Mouse (Mus musculus): Measurements from ENCODE around the gene Wdr77. TPM values are rescaled to one million over a fixed set of nuclear protein-coding genes. Genes with fewer than 3 reads are reported as not detected.

Gene Wdr77
- 56.9 and 63.5 TPM in 2 replicates for polyA plus RNA-seq (2015; fragmentation: Nextera tagmentation; extraction: Ambion mirVana)

DNA sequence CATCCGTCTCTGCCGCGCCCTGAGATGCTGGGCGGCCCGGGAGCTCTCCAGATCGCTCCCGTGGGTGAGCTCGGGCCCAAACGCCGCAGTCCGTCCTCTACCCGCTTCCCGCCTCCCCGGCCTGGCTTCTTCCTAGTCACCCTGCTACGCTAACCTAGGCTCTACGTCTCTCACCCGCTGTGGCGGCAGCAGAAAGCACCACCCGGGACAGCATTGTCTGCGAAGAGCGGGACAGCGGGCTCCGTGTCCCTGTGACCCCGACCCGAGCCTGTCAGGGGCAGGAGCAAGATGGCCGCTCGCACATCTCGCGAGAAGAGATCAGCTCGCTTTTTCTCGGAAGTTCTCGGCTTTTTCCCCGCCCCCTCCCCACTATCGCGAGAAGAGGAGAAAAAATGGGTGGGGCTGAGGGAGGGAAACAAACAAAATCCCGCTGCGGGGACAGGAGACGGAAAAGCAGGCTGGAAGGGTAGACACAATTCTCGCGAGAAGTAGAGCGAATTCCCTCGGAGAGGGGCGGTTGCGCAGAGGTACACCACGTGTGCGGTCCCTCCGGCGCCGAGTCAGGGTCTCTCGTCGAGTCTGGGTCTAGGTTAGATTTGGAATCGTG is at the start of gene Wdr77:
Gene Wdr77, plus strand, starts transcription at position 396 of the 607 bp plus-strand sequence.

DNA sequence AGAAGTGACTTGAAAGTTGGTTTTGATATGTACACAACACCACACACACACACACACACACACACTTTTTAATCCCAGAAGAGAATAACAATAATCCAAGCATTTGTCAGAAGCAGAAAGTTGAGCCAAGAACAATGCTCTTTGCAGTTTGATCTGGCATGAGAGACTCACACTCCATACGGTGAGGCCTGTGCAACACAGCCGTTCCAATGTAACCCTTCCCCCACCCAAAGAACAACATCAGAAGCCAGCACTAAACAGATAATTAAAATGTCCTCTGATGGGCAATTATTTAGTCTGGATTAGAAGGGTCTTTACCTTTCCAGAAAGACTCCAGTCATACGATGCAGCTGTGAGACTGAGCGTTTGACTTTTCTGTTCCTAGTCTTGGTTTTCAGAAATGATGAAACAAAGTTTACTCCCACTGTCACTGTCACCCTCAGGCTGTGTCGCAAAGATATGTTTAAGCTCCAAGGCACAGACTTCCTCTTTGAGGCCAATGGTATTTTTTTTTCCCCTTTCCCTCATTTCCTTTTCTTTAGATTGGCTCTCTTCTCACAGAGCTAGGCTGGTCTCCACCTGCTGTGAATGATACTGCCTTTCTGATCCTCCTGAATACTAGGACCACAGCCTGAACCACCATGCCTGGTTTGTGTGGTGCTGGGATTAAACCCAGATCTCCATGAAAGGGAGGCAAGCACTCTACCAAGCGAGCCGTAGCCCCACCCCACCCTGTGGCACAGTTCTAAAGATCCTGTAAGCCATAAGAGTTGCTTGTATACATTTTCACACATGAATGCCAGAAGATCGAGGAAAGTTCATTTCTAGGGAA is 26.7 kb upstream of the Wdr77 start, which contains the start of gene I830077J02Rik:
Gene I830077J02Rik, minus strand, starts transcription at position 425 of the 832 bp plus-strand sequence.

DNA sequence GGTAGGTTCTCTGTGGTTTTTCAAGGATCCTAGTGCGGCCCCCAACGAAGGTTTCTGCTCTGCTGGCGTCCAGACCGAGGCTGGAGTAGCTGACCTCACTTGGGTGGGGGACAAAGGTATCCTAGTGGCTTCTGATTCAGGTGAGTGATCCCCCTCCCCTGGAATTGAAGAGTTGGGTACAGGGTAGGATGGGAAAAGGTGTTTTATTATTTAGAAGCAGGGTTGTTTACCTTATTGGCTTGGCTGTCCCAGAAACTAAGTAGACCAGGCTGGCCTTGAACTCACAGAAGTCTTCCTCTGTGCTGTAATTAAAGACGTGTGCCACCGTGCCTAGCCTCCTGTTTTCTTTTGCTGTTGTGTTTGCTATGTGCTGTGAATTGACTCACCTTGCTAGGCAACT is 830 bp downstream of the Wdr77 start, which contains the start of gene Atp5f1:
Gene Atp5f1, minus strand, starts transcription at position 101 of the 400 bp plus-strand sequence.

DNA sequence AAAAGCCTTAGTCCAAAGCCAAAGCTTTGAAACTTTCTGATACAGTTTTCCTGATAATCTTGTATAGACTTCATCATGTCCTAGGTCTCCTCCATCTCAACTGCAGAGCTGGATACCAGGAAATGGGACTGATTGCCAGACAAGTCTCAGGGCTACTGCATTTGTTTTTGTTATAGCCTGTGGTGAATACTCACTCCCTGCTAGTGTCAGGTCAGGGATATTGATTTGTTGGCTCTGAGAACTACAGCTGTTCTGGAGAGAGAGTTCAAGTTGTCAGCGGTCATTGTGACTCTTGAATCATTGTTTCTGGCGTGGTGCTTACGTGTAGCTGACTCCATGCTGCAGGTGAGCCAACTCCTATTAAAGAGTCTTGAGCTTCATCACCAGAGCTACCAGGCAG is 14.2 kb downstream of the Wdr77 start, which contains the start of gene Ovgp1:
Gene Ovgp1, plus strand, starts transcription at position 301 of the 400 bp plus-strand sequence.

DNA sequence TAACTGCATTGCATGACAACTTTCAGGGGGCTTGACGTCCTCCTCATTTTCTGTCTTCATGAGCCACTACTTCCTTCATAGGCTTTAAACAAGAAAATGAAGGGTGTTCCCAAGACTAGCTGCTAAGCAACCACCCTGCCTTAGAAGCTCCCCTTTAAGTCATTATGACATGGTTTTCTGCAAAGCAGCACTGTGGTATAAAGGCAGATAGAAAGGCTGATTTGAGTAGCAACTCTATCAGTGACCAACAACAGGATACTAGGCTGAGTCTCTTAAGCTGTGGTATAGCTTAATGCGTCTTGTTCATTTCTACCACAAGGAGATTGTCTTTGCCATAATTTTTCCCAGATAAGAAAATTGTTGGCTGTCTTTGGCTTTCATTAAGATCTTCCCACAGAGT is 55.4 kb downstream of the Wdr77 start, which contains the start of gene Pifo:
Gene Pifo, minus strand, starts transcription at position 101 of the 400 bp plus-strand sequence.

Other genes with a start within 250 kb of the Wdr77 start
- gene Rap1a, start 158.0 kb upstream of the Wdr77 start, polyA plus RNA-seq (2015; fragmentation: Nextera tagmentation; extraction: Ambion mirVana): 110 and 128 TPM in 2 replicates
- gene Adora3, start 88.5 kb upstream of the Wdr77 start, polyA plus RNA-seq (2015; fragmentation: Nextera tagmentation; extraction: Ambion mirVana): 3.4 and 5.3 TPM in 2 replicates
- 0.18 TPM in 2 replicates for gene Tmigd3, start 88.5 kb upstream of the Wdr77 start, polyA plus RNA-seq (2015; fragmentation: Nextera tagmentation; extraction: Ambion mirVana)
- gene I830077J02Rik, start 26.7 kb upstream of the Wdr77 start, polyA plus RNA-seq (2015; fragmentation: Nextera tagmentation; extraction: Ambion mirVana): 0.95 and 1.9 TPM in 2 replicates
- 1,053 and 1,137 TPM in 2 replicates for gene Atp5f1, start 730 bp downstream of the Wdr77 start, polyA plus RNA-seq (2015; fragmentation: Nextera tagmentation; extraction: Ambion mirVana)
- 1.3 and 1.9 TPM in 2 replicates for gene Ovgp1, start 14.3 kb downstream of the Wdr77 start, polyA plus RNA-seq (2015; fragmentation: Nextera tagmentation; extraction: Ambion mirVana)
- 0.15 TPM in 1 of 2 replicates, not detected in the other for gene Pifo, start 55.3 kb downstream of the Wdr77 start, polyA plus RNA-seq (2015; fragmentation: Nextera tagmentation; extraction: Ambion mirVana)
- 0.27 TPM in 1 of 2 replicates, not detected in the other for gene Chil5, start 73.4 kb downstream of the Wdr77 start, polyA plus RNA-seq (2015; fragmentation: Nextera tagmentation; extraction: Ambion mirVana)
- not detected in 2 replicates for gene Chia1, start 153.9 kb downstream of the Wdr77 start, polyA plus RNA-seq (2015; fragmentation: Nextera tagmentation; extraction: Ambion mirVana)
- 0.52 TPM in 1 of 2 replicates, not detected in the other for gene Chil3, start 208.2 kb downstream of the Wdr77 start, polyA plus RNA-seq (2015; fragmentation: Nextera tagmentation; extraction: Ambion mirVana)